Mouse (Mus musculus): Measurements from ENCODE around the gene Crabp1.
A peak's percentile ranks its signal among the peaks of the same experiment; 100 is the strongest.

Gene Crabp1

GRCm38 (mm10) chr9:54776451-54776982 is 12.0 kb downstream of the Crabp1 start:
- DNase-seq: no peak

GRCm38 (mm10) chr9:54779280-54779679 is 14.7 kb downstream of the Crabp1 start:
- DNase-seq: no peak

DNA sequence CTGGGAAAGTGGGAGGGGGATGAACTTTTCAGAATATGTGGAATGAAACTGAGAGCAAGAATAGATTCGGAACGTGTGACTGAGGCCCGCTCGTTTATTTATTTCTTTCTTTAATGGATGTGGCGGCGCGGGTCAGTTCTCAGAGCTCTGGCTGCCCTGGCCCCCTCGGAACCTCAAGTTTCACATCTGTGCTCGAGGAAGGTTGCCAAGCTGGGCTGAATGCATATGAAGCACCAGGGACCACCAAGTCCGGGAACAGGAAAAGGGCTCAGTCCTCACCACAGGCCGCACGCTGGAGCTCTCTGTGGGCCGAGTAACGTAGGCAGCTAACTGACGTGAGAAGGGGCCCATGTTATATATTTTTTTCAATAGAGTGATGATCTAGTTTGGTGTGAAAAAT is 18.0 kb downstream of the Crabp1 start:
- no peak for DNase-seq

- no peak for DNase-seq
Measured at GRCm38 (mm10) chr9:54784003-54784402, 19.5 kb downstream of the Crabp1 start.

GRCm38 (mm10) chr9:54785215-54785614 is 20.7 kb downstream of the Crabp1 start:
- no peak for DNase-seq

DNA sequence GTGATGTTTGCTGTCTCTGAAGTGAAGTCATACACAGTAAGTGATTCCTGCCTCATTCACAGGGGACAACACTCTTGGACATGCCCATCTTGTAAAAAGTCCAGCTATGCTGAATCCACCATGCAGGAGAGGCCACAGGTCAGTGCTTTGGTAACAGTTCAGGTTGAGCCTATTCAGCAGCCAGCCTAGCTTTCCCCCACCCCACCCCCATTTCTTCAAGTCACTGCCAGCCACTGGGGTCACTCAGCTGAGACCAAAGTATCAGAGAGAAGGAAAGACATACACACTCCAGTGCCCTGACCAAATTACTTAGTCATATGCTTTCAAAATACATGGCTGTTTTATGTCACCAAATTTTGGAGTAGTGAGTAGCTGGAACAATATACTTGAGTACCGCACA is 21.5 kb downstream of the Crabp1 start:
- no peak for DNase-seq

DNA sequence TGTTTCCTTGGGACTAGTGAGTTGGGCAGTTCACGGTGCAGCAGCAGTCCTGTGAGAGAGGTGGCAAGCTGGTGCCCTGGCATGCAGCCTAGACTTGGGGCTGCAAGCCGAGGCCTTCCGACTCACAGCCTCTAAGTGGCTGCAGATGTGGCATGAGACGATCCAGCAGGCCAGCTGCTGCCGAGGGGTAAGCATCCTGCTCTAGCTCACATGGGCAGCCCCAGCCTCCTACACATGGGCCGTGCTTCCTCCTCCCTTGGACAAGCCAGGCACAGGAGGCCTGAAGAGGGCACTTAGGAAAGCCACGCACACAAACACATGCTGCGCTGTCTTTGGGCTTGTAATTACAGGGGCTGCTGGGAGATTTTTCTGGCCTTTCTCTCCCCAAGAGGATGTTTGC is 23.2 kb downstream of the Crabp1 start:
- DNase-seq: no peak

GRCm38 (mm10) chr9:54790271-54790670 is 25.7 kb downstream of the Crabp1 start:
- no peak for DNase-seq

DNA sequence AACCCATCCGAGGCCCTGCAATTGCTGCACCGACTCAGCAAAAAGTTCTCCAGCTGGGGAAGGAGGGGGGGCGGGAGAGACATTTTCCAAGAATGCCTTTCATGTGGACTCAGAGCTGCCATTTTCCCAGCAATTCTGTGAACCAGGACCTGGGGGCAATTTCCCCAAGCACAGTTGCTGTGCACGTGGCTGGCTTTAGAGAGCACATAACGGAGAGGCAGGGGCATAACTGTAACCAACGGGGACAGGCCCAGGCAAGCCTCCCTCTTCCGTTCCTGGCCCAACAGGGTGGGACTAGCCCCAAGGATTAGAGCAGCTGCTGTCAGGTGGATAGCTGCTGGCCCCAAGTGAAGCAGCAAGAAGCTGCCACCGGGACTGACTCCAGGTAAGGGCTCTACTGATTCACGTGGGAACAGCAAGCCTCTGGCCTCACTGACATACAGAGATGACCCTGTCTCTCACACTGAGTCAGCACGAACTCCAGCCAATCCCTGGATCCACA is 37.0 kb downstream of the Crabp1 start:
- no peak for DNase-seq

GRCm38 (mm10) chr9:54802749-54803679 is 38.5 kb downstream of the Crabp1 start:
- DNase-seq: no peak

- no peak for DNase-seq
Measured at GRCm38 (mm10) chr9:54804351-54804750, 39.8 kb downstream of the Crabp1 start.

GRCm38 (mm10) chr9:54807761-54808160 is 43.2 kb downstream of the Crabp1 start:
- no peak for DNase-seq

- no peak for DNase-seq
Measured at GRCm38 (mm10) chr9:54809953-54810352, 45.4 kb downstream of the Crabp1 start.

GRCm38 (mm10) chr9:54816508-54817201 is 52.1 kb downstream of the Crabp1 start:
- no peak for DNase-seq

GRCm38 (mm10) chr9:54821442-54822100 is 57.0 kb downstream of the Crabp1 start:
- peak; percentile 12 for DNase-seq

Measured in thymus, postnatal 25 days (tissue).